ENCODE assay signal across 13 mouse cellular contexts in genomic region chr10:116877436-116877835, GRCm38 (mm10). TPM values are rescaled to one million over a fixed set of nuclear protein-coding genes. Genes with fewer than 3 reads are reported as not detected.
"Had no signal": no experiment of that assay in that cellular context is flagged by ENCODE, and none has a peak within 500 bp of the region (broad histone marks: within the 10 kb centered on the region; RNA-seq: fewer than 3 reads in every experiment).

No protein-coding gene starts in this region.

- H3K4me1 ChIP-seq: kidney, embryonic 15.5 days; limb, embryonic 10.5 days; liver, embryonic 15.5 days; midbrain, embryonic 10.5 days; neural tube, embryonic 12.5 days had no signal

- DNase-seq: kidney, postnatal 25 days; lung, adult 2 months; lung, postnatal 4 days; midbrain, embryonic 14.5 days; thymus, postnatal 4 days had no signal

- H3K27ac ChIP-seq: kidney, embryonic 15.5 days; limb, embryonic 10.5 days; liver, embryonic 15.5 days; midbrain, embryonic 10.5 days; neural tube, embryonic 12.5 days; stomach, postnatal 0 days had no signal

- H3K4me2 ChIP-seq: kidney, embryonic 15.5 days; liver, embryonic 11.5 days; liver, embryonic 15.5 days; neural tube, embryonic 12.5 days had no signal

- H3K4me3 ChIP-seq: kidney, embryonic 15.5 days; limb, embryonic 10.5 days; liver, embryonic 15.5 days; midbrain, embryonic 10.5 days; neural tube, embryonic 12.5 days had no signal

- H3K27me3 ChIP-seq: liver, embryonic 15.5 days; neural tube, embryonic 12.5 days had no signal

- H3K36me3 ChIP-seq: kidney, embryonic 15.5 days; limb, embryonic 10.5 days; liver, embryonic 15.5 days; midbrain, embryonic 10.5 days; neural tube, embryonic 12.5 days had no signal

RNA-seq across cellular contexts. Expression of gene Myrfl, which starts 19.3 kb away (rescaled TPM):
- polyA plus RNA-seq: liver, embryonic 15.5 days; lung, adult 2 months; lung, postnatal 0 days had no signal
